Mouse (Mus musculus): ENCODE data around the gene Clca3a1.

DNA sequence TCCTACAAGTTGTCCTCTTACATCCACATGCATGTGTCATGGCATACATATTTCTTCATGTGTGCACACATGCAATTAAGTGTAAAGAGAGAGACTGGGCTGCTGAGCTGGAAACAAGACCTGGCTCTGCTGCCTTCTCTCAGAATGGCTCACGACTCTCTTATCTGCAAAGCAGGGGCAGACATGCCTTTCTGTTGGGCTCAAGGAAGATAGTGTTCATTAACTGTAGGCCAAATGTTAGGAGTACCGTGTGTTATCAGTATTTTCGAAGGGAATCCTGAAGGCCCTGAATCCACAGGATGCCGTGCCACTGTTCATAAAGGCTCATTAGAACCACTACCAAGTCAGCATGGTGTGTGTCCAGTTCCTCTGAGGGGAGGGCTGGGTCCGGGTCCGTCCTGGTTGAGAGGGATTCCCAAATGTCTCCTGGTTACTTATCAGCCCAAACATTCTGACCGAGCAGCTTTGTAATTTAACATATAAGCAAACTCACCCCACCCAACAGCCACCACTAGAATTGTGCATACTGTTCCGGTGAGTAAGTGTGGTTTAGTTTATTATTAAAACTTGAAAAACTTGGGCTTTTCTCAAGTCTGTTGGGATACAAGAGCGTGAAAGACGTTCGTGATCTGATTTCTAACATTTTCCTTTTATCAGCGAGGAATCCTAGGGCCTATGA, 77.5 kb downstream of the Clca3a1 start:
- no peak for TF ChIP-seq POLR2A (IDR thresholded peaks at IDR 0.05; ENCODE audit: extremely low read depth, insufficient read depth, low read length)
- TF ChIP-seq CTCF (IDR thresholded peaks at IDR 0.05; ENCODE audit: extremely low read depth, insufficient read depth, low read length): no peak
